Mouse (Mus musculus) midbrain, postnatal 0 days (tissue): ENCODE measurements around the gene Tmem266. TPM values are rescaled to one million over a fixed set of nuclear protein-coding genes. Genes with fewer than 3 reads are reported as not detected.

ENCODE experiments used
- ATAC-seq: fragments of 200-750 bp; cut with Nextera tagmentation; 2 replicates; pipeline ENCODE4 v1.8.0; 2017; ENCODE audit warnings: moderate number of reproducible peaks, mild to moderate bottlenecking, moderate TSS enrichment, moderate library complexity; ENCODE audit not compliant: low FRiP score
- DNase-seq: peaks from one replicate; pipeline ENCODE4 v3.0.0-alpha.2; 2015; ENCODE audit warnings: low spot score
- H3K27ac ChIP-seq: fragments of 300-500 bp; sonication (generic); 2 replicates; pipeline ENCODE4 v1.5.1; 2014; ENCODE audit warnings: low read depth, mild to moderate bottlenecking, low read length, mixed read lengths
- H3K27me3 ChIP-seq: fragments of 300-500 bp; sonication (generic); 2 replicates; pipeline ENCODE4 v1.6.1; 2014; ENCODE audit warnings: low read length, control low read depth, mixed read lengths; ENCODE audit not compliant: insufficient read depth
- H3K36me3 ChIP-seq: fragments of 300-500 bp; sonication (generic); 2 replicates; pipeline ENCODE4 v1.6.1; 2014; ENCODE audit warnings: low read length, control low read depth, mixed read lengths; ENCODE audit not compliant: insufficient read depth
- H3K4me1 ChIP-seq: fragments of 300-500 bp; sonication (generic); 2 replicates; pipeline ENCODE4 v1.6.1; 2014; ENCODE audit warnings: mild to moderate bottlenecking, control low read depth, antibody characterized with exemption, low read length, mixed read lengths; ENCODE audit not compliant: insufficient read depth
- H3K4me2 ChIP-seq: fragments of 300-500 bp; sonication (generic); 2 replicates; pipeline ENCODE4 v1.6.1; 2014; ENCODE audit warnings: low read depth, mild to moderate bottlenecking, low read length, mixed read lengths; ENCODE audit not compliant: poor library complexity, severe bottlenecking
- H3K4me3 ChIP-seq: fragments of 300-500 bp; sonication (generic); 2 replicates; pipeline ENCODE4 v1.5.1; 2014; ENCODE audit warnings: low read depth, mild to moderate bottlenecking, low read length, moderate library complexity
- H3K9ac ChIP-seq: fragments of 300-500 bp; sonication (generic); replicated peaks from 2 replicates; pipeline ENCODE4 v1.6.1; 2014; ENCODE audit warnings: mild to moderate bottlenecking, low read length, moderate library complexity, mixed read lengths; ENCODE audit not compliant: poor library complexity, severe bottlenecking
- H3K9me3 ChIP-seq: fragments of 300-500 bp; sonication (generic); 2 replicates; pipeline ENCODE4 v1.6.1; 2016; ENCODE audit warnings: low read length, control low read depth
- CTCF ChIP-seq: IDR thresholded peaks from 2 replicates; pipeline ENCODE4 v1.5.1; 2016; ENCODE audit warnings: antibody characterized with exemption, mild to moderate bottlenecking
- whole genome bisulfite sequencing: fragments of 180-500 bp; shearing (Covaris S2); extraction: QIAGEN DNeasy Blood & Tissue Kit; methylation state at CpG from one replicate; pipeline ENCODE4 v1.1.7; 2014; 5-methylcytosine and 5-hydroxymethylcytosine counted together
- polyA plus RNA-seq: library from polyadenylated mRNA; unstranded; fragments of >200 nt; fragmentation: Nextera tagmentation; extraction: Ambion mirVana; gene quantifications from 2 replicates; pipeline ENCODE4 v1.2.1, GENCODE M21; 2015
- total RNA-seq: library from RNA; depleted of rRNA; stranded (reverse); fragments of >200 nt; gene quantifications from 2 replicates; pipeline ENCODE4 v1.2.3, GENCODE M21; 2014

Gene Tmem266
- total and polyA plus RNA-seq, 2 experiments from 2014 or later = 7.3 to 12.5 TPM

- no peak overlapping the region for H3K4me2 ChIP-seq
- DNase-seq (no peak), ATAC-seq (no peak)
- H3K4me3 ChIP-seq = no peak overlapping the region
- no peak overlapping the region for H3K27ac ChIP-seq
- H3K9ac ChIP-seq = 0 out of 2 replicates have a peak overlapping the region, but pooled peaks have one; percentile 13
- no peaks in the 10 kb centered on the region for H3K27me3 ChIP-seq
- H3K9me3 ChIP-seq = no peaks in the 10 kb centered on the region
- H3K4me1 ChIP-seq = no peaks in the 10 kb centered on the region
- peaks cover 4% of the 10 kb centered on the region; the same call in 1 of the 2 replicates for H3K36me3 ChIP-seq
- TF ChIP-seq CTCF = no peak
- WGBS = 72% methylated on average over 14 of the region's 14 CpGs
These were observed 97.0 kb downstream of the Tmem266 start for GRCm38 (mm10) chr9:55423451-55424424.

- no peak overlapping the region for H3K4me3 ChIP-seq
- TF ChIP-seq CTCF = no peak
- no peak for ATAC-seq
- WGBS = 69% methylated on average over 7 of the region's 7 CpGs
- H3K4me2 ChIP-seq = no peak overlapping the region
- no peaks in the 10 kb centered on the region for H3K4me1 ChIP-seq
- no peak overlapping the region for H3K27ac ChIP-seq
- no peaks in the 10 kb centered on the region for H3K27me3 ChIP-seq
- H3K9ac ChIP-seq = no peak overlapping the region
- no peaks in the 10 kb centered on the region for H3K9me3 ChIP-seq
- peaks cover 4% of the 10 kb centered on the region; the same call in 1 of the 2 replicates for H3K36me3 ChIP-seq
- DNase-seq = no peak
These were observed 98.6 kb downstream of the Tmem266 start for GRCm38 (mm10) chr9:55425271-55425810.

DNA sequence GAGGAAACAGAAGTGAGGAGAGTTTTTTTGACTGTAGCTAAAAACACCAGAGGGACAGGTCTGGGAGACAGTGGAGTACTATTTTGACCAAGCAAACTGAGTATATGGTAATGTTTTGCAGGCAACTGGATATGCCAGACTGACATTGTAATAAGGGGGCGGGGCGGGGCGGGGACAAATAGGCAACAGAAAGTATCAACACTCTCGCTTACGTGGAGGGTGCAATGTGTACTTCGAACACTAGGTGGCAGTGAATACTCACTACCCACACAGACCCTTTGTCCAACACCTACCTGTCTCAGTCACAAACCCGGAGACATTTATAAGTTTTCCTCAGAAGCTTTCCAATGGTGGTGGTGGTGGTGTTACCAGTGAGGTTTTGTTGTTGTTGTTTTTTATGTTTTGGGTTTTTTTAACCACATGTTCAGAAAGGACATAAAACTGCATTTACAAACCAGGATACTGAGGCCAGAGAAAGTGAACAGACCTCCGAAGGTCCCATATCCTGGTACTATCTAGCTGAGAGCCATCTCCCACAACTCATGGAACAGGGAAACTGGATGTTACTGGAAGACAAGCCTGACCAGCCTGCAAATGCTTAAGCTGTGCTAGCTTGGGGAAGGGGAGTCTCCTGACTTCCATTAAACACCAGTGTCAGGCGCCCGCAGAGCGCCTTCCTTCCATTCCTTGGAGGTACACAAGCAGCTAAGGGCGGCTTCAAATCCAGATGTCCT is 102.7 kb downstream of the Tmem266 start:
- peak; percentile 90 for TF ChIP-seq CTCF
- WGBS = 34% methylated on average over 12 of the region's 12 CpGs
- Histone ChIP-seq H3K27me3 (no peaks in the 10 kb centered on the region), H3K9me3 (no peaks in the 10 kb centered on the region), H3K4me3 (no peak overlapping the region), H3K9ac (no peak overlapping the region), H3K36me3 (no peaks in the 10 kb centered on the region), H3K4me2 (0 out of 2 replicates have a peak overlapping the region, but pooled peaks have one; percentile 24), H3K27ac (no peak overlapping the region), H3K4me1 (no peaks in the 10 kb centered on the region)
- DNase-seq (peak; percentile 88), ATAC-seq (peak; percentile 72; the same call in 1 of the 2 replicates)

DNA sequence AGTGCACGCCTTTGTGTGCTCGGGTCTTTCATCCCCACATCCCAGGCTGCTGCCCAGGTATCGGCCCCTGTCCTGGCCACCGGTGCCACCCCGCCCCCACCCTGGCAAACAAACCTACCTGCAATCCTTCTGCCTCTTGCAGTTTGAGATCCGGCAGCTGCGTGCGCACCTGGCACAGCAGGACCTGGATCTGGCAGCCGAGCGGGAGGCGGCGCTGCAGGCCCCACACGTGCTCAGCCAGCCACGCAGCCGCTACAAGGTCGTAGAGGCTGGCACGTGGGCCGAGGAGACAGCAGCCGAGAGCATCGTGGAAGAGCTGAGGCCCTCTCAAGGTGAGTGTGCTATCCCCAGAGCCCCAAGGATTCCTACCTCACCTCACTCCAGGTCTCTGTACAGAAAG is 103.4 kb downstream of the Tmem266 start:
- no peak overlapping the region for H3K27ac ChIP-seq
- peak overlapping the region; percentile 36; the same call in 1 of the 2 replicates for H3K9ac ChIP-seq
- no peaks in the 10 kb centered on the region for H3K27me3 ChIP-seq
- ATAC-seq (peak; percentile 71), DNase-seq (peak; percentile 49)
- H3K4me1 ChIP-seq = no peaks in the 10 kb centered on the region
- no peaks in the 10 kb centered on the region for H3K9me3 ChIP-seq
- WGBS = 20% methylated on average over 20 of the region's 20 CpGs
- H3K36me3 ChIP-seq = no peaks in the 10 kb centered on the region
- TF ChIP-seq CTCF = peak; percentile 56
- no peak overlapping the region for H3K4me3 ChIP-seq
- peak overlapping the region; percentile 24; the same call in 1 of the 2 replicates for H3K4me2 ChIP-seq

DNA sequence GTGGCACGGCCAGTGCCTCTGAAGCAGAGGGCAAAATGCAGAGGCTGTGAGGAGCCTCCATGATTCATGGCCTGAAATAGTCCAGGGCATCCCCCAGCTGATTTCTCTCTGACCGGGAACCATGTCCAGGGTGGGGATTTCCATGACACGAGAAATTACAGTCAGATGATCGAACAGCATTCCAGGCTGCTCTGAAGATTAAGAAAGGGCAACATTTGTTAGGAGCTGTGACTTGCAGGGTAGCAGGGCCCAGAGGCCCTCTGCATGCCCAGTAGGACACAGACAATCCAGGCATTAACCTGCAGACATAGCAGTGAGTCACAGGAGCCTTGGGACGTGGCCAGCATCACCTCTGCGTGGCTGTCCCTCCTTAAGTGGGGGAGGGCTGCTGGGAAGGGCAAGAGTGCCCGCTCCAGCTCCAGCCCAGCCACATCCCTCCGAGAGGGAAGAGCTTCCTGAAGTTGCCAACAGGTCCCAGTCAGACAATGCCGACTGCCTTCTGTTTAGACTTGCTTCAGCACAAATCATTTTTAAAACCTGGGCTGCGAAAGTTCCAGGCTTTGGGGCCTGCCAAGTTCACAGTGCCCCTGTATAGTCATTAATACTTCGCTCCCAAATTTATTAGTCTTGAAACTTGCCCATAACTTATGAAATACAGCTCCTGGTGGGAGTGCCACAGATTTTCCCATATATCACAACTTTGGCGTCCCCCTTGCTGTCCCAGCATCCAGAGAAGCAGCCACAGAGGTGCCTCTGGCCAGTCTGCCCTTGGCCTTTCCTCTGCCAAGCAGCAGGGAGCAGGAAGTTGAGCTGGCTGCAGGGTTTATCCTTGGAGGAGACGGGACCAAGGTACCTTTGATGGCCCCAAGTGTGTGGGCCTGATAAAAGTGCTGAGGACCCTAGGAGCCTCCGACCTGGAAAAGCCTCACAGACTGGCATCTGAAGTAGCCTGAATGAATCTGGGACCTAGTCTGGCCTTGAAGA is 105.9 kb downstream of the Tmem266 start:
- ATAC-seq = no peak
- H3K4me2 ChIP-seq = no peak overlapping the region
- H3K4me1 ChIP-seq = no peaks in the 10 kb centered on the region
- H3K4me3 ChIP-seq = no peak overlapping the region
- no peaks in the 10 kb centered on the region for H3K9me3 ChIP-seq
- no peak for TF ChIP-seq CTCF
- no peaks in the 10 kb centered on the region for H3K36me3 ChIP-seq
- WGBS = 68% methylated on average over 14 of the region's 14 CpGs
- no peaks in the 10 kb centered on the region for H3K27me3 ChIP-seq
- no peak for DNase-seq
- no peak overlapping the region for H3K27ac ChIP-seq
- no peak overlapping the region for H3K9ac ChIP-seq
